Mouse (Mus musculus) kidney, embryonic 15.5 days (tissue): ENCODE results near the gene Dmrt1. TPM values are rescaled to one million over a fixed set of nuclear protein-coding genes. Genes with fewer than 3 reads are reported as not detected.

Experiments
- ATAC-seq: fragments of 200-750 bp; cut with Nextera tagmentation; replicated peaks from 2 replicates; pipeline ENCODE4 v1.8.0; 2017; ENCODE audit warnings: moderate TSS enrichment; ENCODE audit not compliant: low FRiP score
- H3K27ac ChIP-seq: fragments of 300-500 bp; sonication (generic); 2 replicates; pipeline ENCODE4 v1.5.1; 2015; ENCODE audit warnings: mild to moderate bottlenecking, inconsistent platforms
- H3K27me3 ChIP-seq: fragments of 300-500 bp; sonication (generic); 2 replicates; pipeline ENCODE4 v1.6.1; 2015; ENCODE audit warnings: inconsistent platforms
- H3K36me3 ChIP-seq: fragments of 300-500 bp; sonication (generic); 2 replicates; pipeline ENCODE4 v1.6.1; 2015; ENCODE audit warnings: inconsistent platforms
- H3K4me1 ChIP-seq: fragments of 300-500 bp; sonication (generic); 2 replicates; pipeline ENCODE4 v1.6.1; 2015; ENCODE audit warnings: inconsistent platforms
- H3K4me2 ChIP-seq: fragments of 300-500 bp; sonication (generic); 2 replicates; pipeline ENCODE4 v1.6.1; 2015; ENCODE audit warnings: moderate library complexity, mild to moderate bottlenecking, inconsistent platforms
- H3K4me3 ChIP-seq: fragments of 300-500 bp; sonication (generic); replicated peaks from 2 replicates; pipeline ENCODE4 v1.5.1; 2015; ENCODE audit warnings: mild to moderate bottlenecking, inconsistent platforms
- H3K9ac ChIP-seq: fragments of 300-500 bp; sonication (generic); 2 replicates; pipeline ENCODE4 v1.6.1; 2015; ENCODE audit warnings: mild to moderate bottlenecking, inconsistent platforms
- H3K9me3 ChIP-seq: fragments of 300-500 bp; sonication (generic); replicated peaks from 2 replicates; pipeline ENCODE4 v1.6.1; 2016; ENCODE audit warnings: inconsistent platforms
- WGBS: fragments of 180-500 bp; shearing (Covaris S2); methylation state at CpG from one replicate; pipeline ENCODE4 v1.1.7; 2015; ENCODE audit warnings: mixed read lengths; 5-methylcytosine and 5-hydroxymethylcytosine counted together
- polyA plus RNA-seq: library from polyadenylated mRNA; unstranded; fragments of >200 nt; fragmentation: Nextera tagmentation; extraction: Ambion mirVana; gene quantifications from 2 replicates; pipeline ENCODE4 v1.2.1, GENCODE M21; 2015

The Dmrt1 gene
- polyA plus RNA-seq, 1 experiment from 2014 or later = not detected

- no peaks in the 10 kb centered on the region for H3K36me3 ChIP-seq
- under 1% methylated on average over 42 of the region's 42 CpGs for WGBS
- 0 out of 2 replicates have a peak, but pooled peaks have one; percentile 16 for ATAC-seq
- no peak overlapping the region for H3K9ac ChIP-seq
- H3K4me1 ChIP-seq = peaks cover 32% of the 10 kb centered on the region
- H3K4me2 ChIP-seq = peak overlapping the region; percentile 58
- H3K9me3 ChIP-seq = no peaks in the 10 kb centered on the region
- H3K4me3 ChIP-seq = peak overlapping the region; percentile 38
- peaks cover 100% of the 10 kb centered on the region for H3K27me3 ChIP-seq
- no peak overlapping the region for H3K27ac ChIP-seq
Observed at GRCm38 (mm10) chr19:25611116-25611515, 105.7 kb downstream of the Dmrt1 start.

DNA sequence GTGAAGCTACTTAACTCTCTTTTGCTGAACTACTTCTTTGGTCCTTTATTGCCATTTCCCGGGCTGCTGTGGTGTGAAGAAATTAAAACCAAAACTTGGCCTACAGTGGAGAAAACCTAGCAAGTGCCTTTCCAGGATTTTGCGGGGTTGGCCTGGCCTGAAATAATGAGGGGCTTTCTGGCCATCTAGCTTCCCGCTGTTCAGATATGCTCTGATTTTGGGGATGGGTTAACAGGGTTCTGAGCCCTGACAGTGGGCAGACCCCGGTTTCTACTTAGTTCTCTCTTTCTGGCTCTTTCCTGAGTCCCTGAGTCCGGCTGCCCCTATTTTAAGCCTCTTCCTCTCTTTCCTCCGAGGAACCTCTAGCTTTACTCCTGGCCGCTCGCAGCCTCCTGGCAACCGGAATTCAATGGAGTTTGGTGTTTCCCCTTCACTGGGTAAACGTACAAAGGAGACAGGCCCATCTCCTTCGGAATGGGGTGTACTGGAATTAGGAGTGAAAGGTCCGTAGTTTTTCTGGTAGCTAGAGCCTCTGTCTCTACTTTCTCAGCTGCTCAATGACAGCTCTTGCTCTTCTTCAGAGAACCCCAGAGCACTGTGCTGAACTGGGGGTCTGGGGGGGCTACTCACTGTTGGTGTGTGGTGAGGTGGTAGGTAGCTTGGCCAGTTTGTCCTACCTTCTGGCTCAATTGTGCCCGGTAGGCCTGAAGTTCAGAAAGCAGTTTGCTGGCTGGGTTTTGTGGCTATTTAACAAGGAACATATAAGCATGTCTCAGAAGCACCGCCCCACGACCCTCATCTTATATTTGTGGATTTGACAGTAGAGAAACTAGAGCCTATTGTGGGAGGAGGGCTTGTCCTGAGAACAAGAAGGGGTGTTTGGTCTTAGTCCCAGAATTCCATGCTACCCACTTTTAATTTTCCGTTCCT, 106.7 kb downstream of the Dmrt1 start:
- 7% methylated on average over 16 of the region's 16 CpGs for WGBS
- no peaks in the 10 kb centered on the region for H3K9me3 ChIP-seq
- no peaks in the 10 kb centered on the region for H3K36me3 ChIP-seq
- H3K4me1 ChIP-seq = peaks cover 27% of the 10 kb centered on the region
- no peak overlapping the region for H3K4me3 ChIP-seq
- H3K27ac ChIP-seq = no peak overlapping the region
- peaks cover 100% of the 10 kb centered on the region for H3K27me3 ChIP-seq
- ATAC-seq = no peak
- no peak overlapping the region for H3K9ac ChIP-seq
- no peak overlapping the region for H3K4me2 ChIP-seq

DNA sequence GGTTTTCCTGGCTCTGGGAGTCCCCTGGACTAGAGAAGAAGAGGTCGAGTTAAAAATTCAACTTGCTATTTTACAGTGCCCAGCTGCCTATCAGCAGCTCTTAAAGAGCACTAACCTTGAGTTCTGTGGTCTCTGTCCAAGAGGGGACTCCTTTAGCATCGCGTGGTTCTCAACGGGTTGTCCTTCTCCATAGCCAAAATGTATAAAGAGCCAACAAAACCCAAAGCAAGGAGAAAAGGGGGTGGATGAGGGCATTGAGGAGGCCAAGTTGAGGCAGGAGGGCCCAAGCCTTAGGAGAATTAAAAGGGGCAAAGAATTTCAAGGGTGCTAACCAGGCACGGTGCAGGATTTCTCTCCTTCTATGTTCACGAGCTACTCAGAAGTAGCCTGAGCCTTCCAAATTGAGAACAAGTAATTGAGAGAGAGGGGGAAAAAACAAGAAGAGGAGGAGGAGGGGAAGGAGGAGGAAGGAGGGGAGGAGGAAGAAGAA, 107.4 kb downstream of the Dmrt1 start:
- Histone ChIP-seq H3K4me2 (no peak overlapping the region), H3K9ac (no peak overlapping the region), H3K27ac (no peak overlapping the region), H3K4me3 (no peak overlapping the region), H3K27me3 (peaks cover 100% of the 10 kb centered on the region), H3K4me1 (peaks cover 27% of the 10 kb centered on the region), H3K9me3 (no peaks in the 10 kb centered on the region), H3K36me3 (no peaks in the 10 kb centered on the region)
- WGBS = 6% methylated on average over 6 of the region's 6 CpGs
- ATAC-seq = no peak

DNA sequence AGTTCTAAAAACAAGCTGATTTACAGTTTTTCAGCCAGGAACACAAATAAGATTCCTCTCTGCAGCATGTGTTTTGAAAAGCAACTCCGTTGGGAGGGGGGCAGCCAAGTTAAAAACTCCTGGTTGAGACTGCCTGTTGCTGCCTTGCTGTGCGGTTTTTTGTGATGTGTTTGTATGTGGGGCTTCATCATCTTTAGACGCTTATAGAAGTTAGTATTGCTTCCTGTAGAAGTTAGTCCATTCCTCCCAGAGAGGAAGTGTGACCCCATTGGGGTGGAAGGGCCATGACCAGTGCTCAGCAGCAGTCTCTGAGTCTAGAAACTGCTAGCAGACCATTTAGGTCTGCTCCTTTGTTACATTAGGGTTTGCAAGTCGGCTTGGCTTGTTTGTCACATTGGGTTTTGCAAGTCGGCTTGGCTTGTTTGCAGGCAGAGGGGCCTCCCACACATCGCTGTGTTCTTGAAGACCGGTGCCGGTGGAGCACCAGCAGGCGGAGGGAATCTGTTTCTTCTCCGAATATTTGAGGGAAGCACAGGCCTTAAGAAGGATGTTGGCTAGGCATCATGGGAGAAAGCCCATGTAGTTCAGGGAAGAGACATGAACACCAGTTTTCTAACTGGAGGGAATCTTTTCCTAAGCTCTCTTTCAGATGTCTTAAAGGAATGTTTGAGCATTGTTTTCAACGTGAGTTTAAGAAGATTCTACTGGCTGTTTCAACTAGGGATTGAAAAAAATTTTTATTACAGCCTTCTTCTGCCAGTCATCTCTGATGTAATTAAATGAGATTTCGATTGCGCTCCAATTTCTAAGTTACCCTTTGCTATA, 108.3 kb downstream of the Dmrt1 start:
- Histone ChIP-seq H3K9me3 (no peaks in the 10 kb centered on the region), H3K27ac (no peak overlapping the region), H3K9ac (no peak overlapping the region), H3K27me3 (peaks cover 100% of the 10 kb centered on the region), H3K36me3 (no peaks in the 10 kb centered on the region), H3K4me1 (peaks cover 27% of the 10 kb centered on the region), H3K4me2 (no peak overlapping the region), H3K4me3 (no peak overlapping the region)
- 8% methylated on average over 13 of the region's 13 CpGs for WGBS
- no peak for ATAC-seq

- Histone ChIP-seq H3K36me3 (no peaks in the 10 kb centered on the region), H3K27me3 (peaks cover 100% of the 10 kb centered on the region), H3K9me3 (no peaks in the 10 kb centered on the region), H3K9ac (no peak overlapping the region), H3K4me2 (no peak overlapping the region), H3K27ac (no peak overlapping the region), H3K4me3 (no peak overlapping the region), H3K4me1 (peaks cover 16% of the 10 kb centered on the region)
- 9% methylated on average over 6 of the region's 6 CpGs for WGBS
- ATAC-seq = no peak
Observed at GRCm38 (mm10) chr19:25615889-25616288, 110.5 kb downstream of the Dmrt1 start.

DNA sequence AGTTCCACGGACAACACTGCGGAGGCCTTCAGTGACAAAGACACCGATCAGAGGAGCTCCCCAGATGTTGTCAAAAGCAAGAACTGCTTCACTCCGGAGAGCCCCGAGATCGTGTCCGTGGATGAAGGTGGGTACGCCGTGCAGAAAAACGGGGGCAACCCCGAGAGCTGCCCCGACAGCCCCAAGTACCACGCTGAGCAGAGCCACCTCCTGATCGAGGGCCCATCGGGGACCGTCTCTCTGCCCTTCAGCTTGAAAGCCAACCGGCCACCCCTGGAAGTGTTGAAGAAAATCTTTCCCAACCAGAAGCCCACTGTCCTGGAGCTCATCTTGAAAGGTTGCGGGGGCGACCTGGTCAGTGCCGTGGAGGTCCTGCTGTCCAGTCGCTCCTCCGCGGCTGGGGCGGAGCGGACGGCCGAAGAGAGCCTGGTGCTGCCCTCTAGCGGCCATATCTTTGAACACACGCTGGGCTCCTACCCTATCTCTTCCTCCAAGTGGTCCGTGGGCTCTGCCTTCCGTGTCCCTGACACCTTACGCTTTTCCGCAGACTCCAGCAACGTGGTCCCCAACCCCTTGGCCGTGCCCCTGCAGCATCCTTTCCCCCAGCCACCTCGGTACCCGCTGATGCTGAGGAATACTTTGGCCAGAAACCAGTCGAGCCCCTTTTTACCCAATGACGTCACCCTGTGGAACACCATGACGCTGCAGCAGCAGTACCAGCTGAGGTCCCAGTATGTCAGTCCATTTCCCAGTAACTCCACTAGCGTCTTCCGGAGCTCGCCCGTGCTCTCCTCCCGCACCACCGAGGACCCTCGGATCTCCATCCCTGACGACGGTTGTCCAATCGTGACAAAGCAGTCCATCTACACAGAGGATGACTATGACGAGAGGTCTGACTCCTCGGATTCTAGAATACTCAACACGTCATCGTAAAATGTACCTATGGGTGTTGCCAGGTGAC, 117.2 kb downstream of the Dmrt1 start:
- Histone ChIP-seq H3K4me2 (peak overlapping the region; percentile 54), H3K4me3 (peak overlapping the region; percentile 29), H3K27me3 (peaks cover 94% of the 10 kb centered on the region), H3K4me1 (peaks cover 10% of the 10 kb centered on the region; the same call in 1 of the 2 replicates), H3K27ac (no peak overlapping the region), H3K36me3 (no peaks in the 10 kb centered on the region), H3K9me3 (no peaks in the 10 kb centered on the region), H3K9ac (no peak overlapping the region)
- peak; percentile 71; the same call in 1 of the 2 replicates for ATAC-seq
- WGBS = 26% methylated on average over 54 of the region's 54 CpGs

DNA sequence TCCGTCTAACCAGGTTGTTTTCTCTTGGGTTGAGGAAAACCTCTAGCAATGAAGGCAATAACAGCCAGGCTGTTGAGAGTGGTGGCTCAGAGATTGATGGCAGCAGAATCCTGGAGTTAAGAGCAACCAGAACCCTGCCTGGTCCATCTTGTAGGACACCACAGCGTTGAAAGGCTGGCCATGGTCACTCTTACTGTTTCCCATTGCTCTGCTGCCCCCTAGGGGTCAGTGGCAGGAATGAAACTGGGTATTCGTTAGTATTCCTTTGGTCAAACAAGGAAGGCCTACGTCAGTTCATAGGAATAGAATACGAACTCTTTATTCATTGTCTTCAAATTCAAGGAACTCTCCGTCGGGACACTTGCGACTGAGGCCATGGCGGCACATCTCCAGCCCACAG, 123.1 kb downstream of the Dmrt1 start:
- no peak for ATAC-seq
- Histone ChIP-seq H3K9ac (no peak overlapping the region), H3K4me2 (no peak overlapping the region), H3K36me3 (no peaks in the 10 kb centered on the region), H3K4me1 (0 out of 2 replicates have a peak, but pooled peaks cover under 1% of the 10 kb centered on the region), H3K27ac (no peak overlapping the region), H3K4me3 (no peak overlapping the region), H3K27me3 (peaks cover 71% of the 10 kb centered on the region), H3K9me3 (no peaks in the 10 kb centered on the region)
- WGBS = 12% methylated on average over 9 of the region's 9 CpGs

- 81% methylated on average over 5 of the region's 5 CpGs for WGBS
- H3K27ac ChIP-seq = no peak overlapping the region
- H3K4me1 ChIP-seq = no peaks in the 10 kb centered on the region
- H3K9ac ChIP-seq = no peak overlapping the region
- H3K9me3 ChIP-seq = no peaks in the 10 kb centered on the region
- H3K36me3 ChIP-seq = no peaks in the 10 kb centered on the region
- no peak for ATAC-seq
- no peak overlapping the region for H3K4me2 ChIP-seq
- no peak overlapping the region for H3K4me3 ChIP-seq
- H3K27me3 ChIP-seq = peaks cover 60% of the 10 kb centered on the region
Observed at GRCm38 (mm10) chr19:25635119-25635518, 129.7 kb downstream of the Dmrt1 start.

DNA sequence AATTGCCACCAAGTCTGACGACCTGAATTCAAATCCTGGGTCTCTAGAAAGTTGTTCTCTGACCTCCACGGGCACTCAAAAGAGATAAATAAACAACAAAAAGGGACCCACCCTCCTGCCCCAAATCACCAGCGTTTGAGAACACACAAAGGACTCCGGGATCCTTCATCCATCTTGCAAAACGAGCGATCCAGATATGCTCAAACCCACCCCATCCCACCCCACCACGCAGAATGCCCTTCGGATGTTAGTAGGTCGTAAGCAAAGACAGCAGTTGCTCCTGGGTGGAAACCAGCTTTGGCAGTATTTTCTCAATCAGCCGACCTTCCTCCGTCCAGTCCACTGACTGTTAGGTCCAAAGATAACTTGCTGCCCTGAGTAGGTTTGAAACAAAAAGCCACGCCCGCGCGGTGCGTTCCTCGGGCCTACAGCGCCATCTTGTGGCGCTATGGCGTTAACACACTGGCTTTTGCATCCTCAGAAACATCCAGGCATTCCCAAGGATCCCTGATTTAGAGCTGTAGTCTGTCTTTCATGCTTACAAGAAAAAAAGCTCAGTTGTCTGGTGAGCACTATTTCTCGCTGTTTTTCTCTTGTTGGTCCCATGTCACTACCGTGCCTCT, 130.3 kb downstream of the Dmrt1 start:
- Histone ChIP-seq H3K9ac (no peak overlapping the region), H3K27me3 (peaks cover 59% of the 10 kb centered on the region), H3K4me1 (no peaks in the 10 kb centered on the region), H3K4me3 (peak overlapping the region; percentile 33), H3K9me3 (no peaks in the 10 kb centered on the region), H3K36me3 (no peaks in the 10 kb centered on the region), H3K4me2 (peak overlapping the region; percentile 54), H3K27ac (no peak overlapping the region)
- 16% methylated on average over 22 of the region's 22 CpGs for WGBS
- ATAC-seq = 0 out of 2 replicates have a peak, but pooled peaks have one; percentile 46

DNA sequence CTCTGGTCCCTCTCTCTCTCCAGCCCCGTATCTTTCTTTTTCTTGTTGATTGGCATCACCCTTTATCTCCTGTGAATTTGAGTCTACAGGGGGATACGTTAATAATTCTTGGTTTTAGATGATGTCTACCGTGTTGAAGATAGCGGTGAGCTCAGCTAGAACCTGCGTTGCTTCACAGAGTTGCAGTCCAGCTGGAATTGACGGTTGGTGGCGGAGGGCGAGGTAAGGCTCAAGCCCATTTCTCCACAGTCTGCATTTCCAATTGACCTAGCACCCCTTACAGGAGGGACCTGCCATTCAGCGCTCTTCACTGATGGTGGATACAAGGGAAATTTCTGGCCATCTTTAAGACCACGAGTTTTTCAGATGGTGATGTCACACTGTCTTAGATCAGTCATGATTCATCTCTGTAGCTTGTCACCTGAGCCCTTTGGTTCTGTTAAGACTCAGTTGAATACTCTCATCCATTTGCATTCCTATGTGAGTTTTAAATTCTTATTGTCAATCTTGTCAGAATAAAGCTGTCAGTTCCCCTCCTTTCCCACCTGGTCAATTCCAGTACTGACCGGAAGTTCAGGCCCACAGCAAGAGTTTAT, 133.4 kb downstream of the Dmrt1 start:
- no peak overlapping the region for H3K27ac ChIP-seq
- no peaks in the 10 kb centered on the region for H3K36me3 ChIP-seq
- 76% methylated on average over 11 of the region's 11 CpGs for WGBS
- peaks cover 55% of the 10 kb centered on the region for H3K27me3 ChIP-seq
- H3K9me3 ChIP-seq = no peaks in the 10 kb centered on the region
- no peak overlapping the region for H3K4me3 ChIP-seq
- H3K4me1 ChIP-seq = no peaks in the 10 kb centered on the region
- H3K9ac ChIP-seq = no peak overlapping the region
- H3K4me2 ChIP-seq = no peak overlapping the region
- ATAC-seq = no peak
